In the genomic region with DNA sequence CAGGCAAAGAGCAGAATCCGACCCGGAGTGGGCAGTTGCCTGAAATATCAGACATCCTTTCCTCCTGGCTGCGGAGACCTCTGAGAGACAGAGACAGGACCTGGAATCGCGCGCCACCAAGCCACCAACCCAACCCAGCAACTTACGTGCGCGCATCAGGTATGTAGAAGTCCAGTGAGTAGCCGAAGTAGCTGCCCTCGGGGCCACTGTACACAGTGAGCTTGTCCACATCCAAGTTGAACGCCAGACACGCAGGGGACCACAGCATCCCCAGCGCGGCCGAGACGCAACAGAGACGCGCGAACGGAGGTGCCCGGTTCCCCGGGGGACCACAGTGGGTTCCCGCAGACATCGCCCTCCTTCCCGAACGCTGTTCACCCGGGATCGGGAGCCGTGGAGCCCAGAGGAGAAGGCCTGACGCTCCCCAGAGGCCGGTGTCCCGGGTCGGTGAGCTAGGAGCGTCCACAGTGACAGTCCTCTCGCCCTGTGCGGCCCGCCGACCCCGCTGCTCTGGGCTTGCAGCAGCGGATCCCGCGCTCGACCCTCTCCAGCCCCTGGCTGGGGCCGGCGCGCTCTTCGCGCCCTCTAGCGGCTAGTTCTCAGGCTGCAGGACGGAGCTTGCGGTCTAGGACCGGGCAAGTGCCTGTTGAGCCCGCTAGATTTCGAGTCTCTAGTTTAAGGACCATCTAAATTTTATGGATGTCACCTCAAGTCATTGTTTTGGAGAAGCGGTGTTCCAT, we compare ENCODE assay signal across 7 mouse cellular contexts. TPM values are rescaled to one million over a fixed set of nuclear protein-coding genes. Genes with fewer than 3 reads are reported as not detected.
A peak's percentile ranks its signal among the peaks of the same experiment; 100 is the strongest.
DNase-seq lines count a peak whose midpoint lies in the region; ATAC-seq and TF ChIP-seq lines count a peak whose summit lies in the region.

Gene Itga8, minus strand, starts transcription at position 492 of the 740 bp plus-strand sequence.

- peak; percentile 94 for TF ChIP-seq CTCF in intestine, postnatal 0 days (IDR thresholded peaks at IDR 0.05; ENCODE audit: low read depth)

- peak; percentile 92 for ATAC-seq in granulocyte monocyte progenitor cell, adult 5-6 weeks (replicated peaks; ENCODE audit: poor library complexity, severe bottlenecking)
- peak; percentile 80 for ATAC-seq in intestine, postnatal 0 days
- peak; percentile 90 for ATAC-seq in limb, embryonic 11.5 days (ENCODE audit: insufficient number of reproducible peaks, low FRiP score, low TSS enrichment, low read depth)
- peak; percentile 99 for ATAC-seq in midbrain, embryonic 13.5 days

- peak; percentile 89 for DNase-seq in adrenal gland, adult 2 months
- DNase-seq in embryo, embryonic 11.5 days (ENCODE audit: low read depth, low spot score) = peak; percentile 81
- DNase-seq in limb, embryonic 11.5 days (ENCODE audit: low spot score) = peak; percentile 97
- peak; percentile 41 to 76 for DNase-seq in spleen, adult 18-20 months

- H3K4me2 ChIP-seq in intestine, postnatal 0 days (replicated peaks; ENCODE audit: low read depth) = peak within 1 kb of the TSS; percentile 96
- peak within 1 kb of the TSS; percentile 89 for H3K4me2 ChIP-seq in limb, embryonic 11.5 days (ENCODE audit: low read depth, severe bottlenecking)
- peak within 1 kb of the TSS; percentile 92 for H3K4me2 ChIP-seq in midbrain, embryonic 13.5 days (replicated peaks)

- no peaks in the 10 kb centered on the region for H3K9me3 ChIP-seq in intestine, postnatal 0 days (ENCODE audit: control insufficient read depth)
- no peaks in the 10 kb centered on the region; the same call in 1 of the 2 replicates for H3K9me3 ChIP-seq in limb, embryonic 11.5 days (ENCODE audit: control insufficient read depth, low read length)
- no peaks in the 10 kb centered on the region for H3K9me3 ChIP-seq in midbrain, embryonic 13.5 days

- H3K4me1 ChIP-seq in intestine, postnatal 0 days (replicated peaks; ENCODE audit: control insufficient read depth, insufficient read depth, low read length) = 0 out of 2 replicates have a peak, but pooled peaks cover 3% of the 10 kb centered on the region
- H3K4me1 ChIP-seq in limb, embryonic 11.5 days (ENCODE audit: control insufficient read depth, insufficient read depth, low read length) = no peaks in the 10 kb centered on the region
- peaks cover 6% of the 10 kb centered on the region for H3K4me1 ChIP-seq in midbrain, embryonic 13.5 days (replicated peaks)

- no peaks in the 10 kb centered on the region for H3K36me3 ChIP-seq in intestine, postnatal 0 days (ENCODE audit: control insufficient read depth, insufficient read depth)
- H3K36me3 ChIP-seq in limb, embryonic 11.5 days (ENCODE audit: control insufficient read depth, insufficient read depth, low read length) = no peaks in the 10 kb centered on the region
- H3K36me3 ChIP-seq in midbrain, embryonic 13.5 days = no peaks in the 10 kb centered on the region

- peaks cover 17% of the 10 kb centered on the region for H3K27me3 ChIP-seq in intestine, postnatal 0 days (replicated peaks; ENCODE audit: control insufficient read depth, insufficient read depth, low read length)
- H3K27me3 ChIP-seq in limb, embryonic 11.5 days (ENCODE audit: control insufficient read depth, insufficient read depth, low read length) = no peaks in the 10 kb centered on the region
- peaks cover 17% of the 10 kb centered on the region for H3K27me3 ChIP-seq in midbrain, embryonic 13.5 days

- under 1% methylated on average over 56 of the region's 56 CpGs for WGBS in intestine, postnatal 0 days
- WGBS in limb, embryonic 11.5 days = under 1% methylated on average over 56 of the region's 56 CpGs
- under 1% methylated on average over 54 of the region's 56 CpGs for WGBS in midbrain, embryonic 13.5 days

- peak within 1 kb of the TSS; percentile 75 for H3K4me3 ChIP-seq in intestine, postnatal 0 days (ENCODE audit: low read depth, low read length)
- H3K4me3 ChIP-seq in limb, embryonic 11.5 days (ENCODE audit: low read depth, low read length) = peak within 1 kb of the TSS; percentile 65
- H3K4me3 ChIP-seq in midbrain, embryonic 13.5 days (replicated peaks) = peak within 1 kb of the TSS; percentile 70

- H3K27ac ChIP-seq in intestine, postnatal 0 days (ENCODE audit: low read depth, low read length) = no peak within 1 kb of the TSS
- no peak within 1 kb of the TSS for H3K27ac ChIP-seq in limb, embryonic 11.5 days (replicated peaks; ENCODE audit: low read depth, low read length)
- no peak within 1 kb of the TSS for H3K27ac ChIP-seq in midbrain, embryonic 13.5 days

- peak within 1 kb of the TSS; percentile 63 for H3K9ac ChIP-seq in intestine, postnatal 0 days (ENCODE audit: low read depth, low read length)
- H3K9ac ChIP-seq in limb, embryonic 11.5 days (ENCODE audit: low read length) = peak within 1 kb of the TSS; percentile 78
- H3K9ac ChIP-seq in midbrain, embryonic 13.5 days (replicated peaks) = peak within 1 kb of the TSS; percentile 73

RNA-seq across cellular contexts. Expression of gene Itga8, which starts in this region (rescaled TPM):
- total RNA-seq in adrenal gland, adult 2 months (2021) = 10 to 100 TPM; 16.8 to 18.3 TPM
- polyA plus RNA-seq in adrenal gland, adult 2 months (2012; rRNA removed) = 9.8 and 10.9 TPM in 2 replicates
- total RNA-seq in granulocyte monocyte progenitor cell, adult 5-6 weeks (2014; fragmentation: Nextera tagmentation) = 8.3 TPM in 1 of 2 replicates, not detected in the other
- total RNA-seq in granulocyte monocyte progenitor cell, adult 5-6 weeks (2017) = 0.09 and 1.1 TPM in 2 replicates
- 5.2 and 5.5 TPM in 2 replicates for polyA plus RNA-seq in intestine, postnatal 0 days (2015; fragmentation: Nextera tagmentation; extraction: Ambion mirVana)
- 11.4 and 13.9 TPM in 2 replicates for polyA plus RNA-seq in limb, embryonic 11.5 days (2014; fragmentation: Nextera tagmentation; extraction: Ambion mirVana)
- 0.95 and 1.7 TPM in 2 replicates for polyA plus RNA-seq in midbrain, embryonic 13.5 days (2015; fragmentation: Nextera tagmentation; extraction: Ambion mirVana)
